Mouse (Mus musculus) granulocyte monocyte progenitor cell, adult 5-6 weeks (primary cell): Measurements from ENCODE around the gene Hsf2bp. TPM values are rescaled to one million over a fixed set of nuclear protein-coding genes. Genes with fewer than 3 reads are reported as not detected.

ENCODE experiments used
- ATAC-seq: replicated peaks from 2 replicates; pipeline ENCODE4 v1.8.0; 2016; ENCODE audit warnings: mild to moderate bottlenecking, moderate TSS enrichment, inconsistent platforms; ENCODE audit not compliant: poor library complexity, severe bottlenecking
- total RNA-seq, 2 experiments: library from RNA; stranded (forward) in 1 of 2; stranded (reverse) in 1 of 2; fragments of 200-712, 200-1000 nt in 1 of 2; fragments of >200 nt in 1 of 2; fragmentation: Nextera tagmentation in 1 of 2; gene quantifications; 2 replicates each; pipeline ENCODE4 v1.2.3; 2014 to 2017

Gene Hsf2bp
- total RNA-seq, 2 experiments from 2014 or later: not detected

- no peak for ATAC-seq
These were observed 625 bp upstream of the Hsf2bp start for GRCm38 (mm10) chr17:32036509-32037438.

- no peak for ATAC-seq
These were observed 1.8 kb downstream of the Hsf2bp start for GRCm38 (mm10) chr17:32034322-32034721.

GRCm38 (mm10) chr17:32031684-32032083 is 4.5 kb downstream of the Hsf2bp start:
- peak; percentile 66 for ATAC-seq

- no peak for ATAC-seq
These were observed 7.8 kb downstream of the Hsf2bp start for GRCm38 (mm10) chr17:32028301-32028700.

GRCm38 (mm10) chr17:32027666-32028065 is 8.5 kb downstream of the Hsf2bp start:
- peak; percentile 32; the same call in 1 of the 2 replicates for ATAC-seq

GRCm38 (mm10) chr17:32025386-32025785 is 10.8 kb downstream of the Hsf2bp start:
- ATAC-seq: peak; percentile 56; the same call in 1 of the 2 replicates

GRCm38 (mm10) chr17:32024671-32025073 is 11.5 kb downstream of the Hsf2bp start:
- ATAC-seq: no peak

- ATAC-seq: no peak
These were observed 13.1 kb downstream of the Hsf2bp start for GRCm38 (mm10) chr17:32023088-32023487.

GRCm38 (mm10) chr17:32022551-32022950 is 13.6 kb downstream of the Hsf2bp start:
- no peak for ATAC-seq

GRCm38 (mm10) chr17:32021981-32022380 is 14.2 kb downstream of the Hsf2bp start:
- ATAC-seq: no peak

- no peak for ATAC-seq
These were observed 17.8 kb downstream of the Hsf2bp start for GRCm38 (mm10) chr17:32018127-32018894.

- no peak for ATAC-seq
These were observed 19.7 kb downstream of the Hsf2bp start for GRCm38 (mm10) chr17:32016481-32016880.

- ATAC-seq: no peak
These were observed 22.5 kb downstream of the Hsf2bp start for GRCm38 (mm10) chr17:32013659-32014058.

GRCm38 (mm10) chr17:32012254-32012653 is 23.9 kb downstream of the Hsf2bp start:
- no peak for ATAC-seq

- ATAC-seq: peak; percentile 86
These were observed 24.5 kb downstream of the Hsf2bp start for GRCm38 (mm10) chr17:32011694-32012093.

GRCm38 (mm10) chr17:32006800-32007199 is 29.3 kb downstream of the Hsf2bp start:
- ATAC-seq: no peak

- no peak for ATAC-seq
These were observed 32.9 kb downstream of the Hsf2bp start for GRCm38 (mm10) chr17:32003251-32003650.

- ATAC-seq: no peak
These were observed 37.8 kb downstream of the Hsf2bp start for GRCm38 (mm10) chr17:31998351-31998750.

- peak; percentile 46; the same call in 1 of the 2 replicates for ATAC-seq
These were observed 39.8 kb downstream of the Hsf2bp start for GRCm38 (mm10) chr17:31996331-31996730.

- ATAC-seq: no peak
These were observed 40.4 kb downstream of the Hsf2bp start for GRCm38 (mm10) chr17:31995784-31996183.

GRCm38 (mm10) chr17:31994132-31994531 is 42.0 kb downstream of the Hsf2bp start:
- no peak for ATAC-seq
